Mouse (Mus musculus) heart, embryonic 11.5 days (tissue): ENCODE measurements around the gene Wdtc1. TPM values are rescaled to one million over a fixed set of nuclear protein-coding genes. Genes with fewer than 3 reads are reported as not detected.

Source experiments
- ATAC-seq: fragments of 200-750 bp; cut with Nextera tagmentation; replicated peaks from 2 replicates; pipeline ENCODE4 v1.8.0; 2017; ENCODE audit warnings: moderate library complexity; ENCODE audit not compliant: insufficient number of reproducible peaks, low FRiP score, low TSS enrichment
- H3K27ac ChIP-seq: fragments of 300-500 bp; sonication (generic); 2 replicates; pipeline ENCODE4 v1.5.1; 2014; ENCODE audit warnings: mild to moderate bottlenecking, low read depth, low read length
- H3K27me3 ChIP-seq: fragments of 300-500 bp; sonication (generic); 2 replicates; pipeline ENCODE4 v1.6.1; 2014; ENCODE audit warnings: mild to moderate bottlenecking, low read length, mixed read lengths; ENCODE audit not compliant: control insufficient read depth, insufficient read depth
- H3K36me3 ChIP-seq: fragments of 300-500 bp; sonication (generic); 2 replicates; pipeline ENCODE4 v1.6.1; 2014; ENCODE audit warnings: mild to moderate bottlenecking, low read length, moderate library complexity, mixed read lengths; ENCODE audit not compliant: control insufficient read depth, insufficient read depth
- H3K4me1 ChIP-seq: fragments of 300-500 bp; sonication (generic); 2 replicates; pipeline ENCODE4 v1.6.1; 2014; ENCODE audit warnings: low read length; ENCODE audit not compliant: control insufficient read depth, insufficient read depth
- H3K4me2 ChIP-seq: fragments of 300-500 bp; sonication (generic); 2 replicates; pipeline ENCODE4 v1.6.1; 2014; ENCODE audit warnings: mild to moderate bottlenecking, moderate library complexity
- H3K4me3 ChIP-seq: fragments of 300-500 bp; sonication (generic); 2 replicates; pipeline ENCODE4 v1.5.1; 2014; ENCODE audit warnings: low read depth, low read length
- H3K9ac ChIP-seq: fragments of 300-500 bp; sonication (generic); 2 replicates; pipeline ENCODE4 v1.6.1; 2014; ENCODE audit warnings: mild to moderate bottlenecking, low read depth, low read length, moderate library complexity
- H3K9me3 ChIP-seq: fragments of 300-500 bp; sonication (generic); replicated peaks from 2 replicates; pipeline ENCODE4 v1.6.1; 2016; ENCODE audit warnings: low read length; ENCODE audit not compliant: control insufficient read depth
- WGBS: fragments of 180-500 bp; shearing (Covaris S2); extraction: QIAGEN DNeasy Blood & Tissue Kit; methylation state at CpG from one replicate; pipeline ENCODE4 v1.1.7; 2014; ENCODE audit not compliant: insufficient replicate concordance; 5-methylcytosine and 5-hydroxymethylcytosine counted together
- polyA plus RNA-seq: library from polyadenylated mRNA; unstranded; fragments of >200 nt; fragmentation: Nextera tagmentation; extraction: Ambion mirVana; gene quantifications from 2 replicates; pipeline ENCODE4 v1.2.1, GENCODE M21; 2014

The Wdtc1 gene
- polyA plus RNA-seq, 1 experiment from 2014 or later, result 13.3 TPM

DNA sequence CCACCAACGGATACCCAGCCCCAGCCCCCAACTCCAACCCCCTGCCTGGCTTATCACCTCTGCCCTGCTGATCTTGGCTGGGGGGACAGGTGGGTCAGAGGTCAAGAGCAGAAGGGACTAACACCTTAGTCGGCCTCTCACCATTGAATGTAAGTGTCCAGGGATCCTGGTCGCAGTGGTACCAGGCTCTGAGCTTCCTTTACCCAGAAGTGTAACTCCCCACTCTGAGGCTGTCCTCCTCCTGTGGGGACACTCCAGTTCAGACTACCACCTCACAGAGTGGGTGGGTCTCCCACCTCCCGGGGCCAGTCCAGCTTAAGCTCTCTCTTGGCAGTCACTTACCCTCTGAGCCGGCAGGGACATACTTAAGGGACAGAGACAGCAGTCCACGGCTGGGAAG lies 97.9 kb downstream of the Wdtc1 start:
- ATAC-seq, result no peak
- Histone ChIP-seq H3K4me1 (peaks cover 15% of the 10 kb centered on the region), H3K27me3 (peaks cover 69% of the 10 kb centered on the region), H3K4me3 (no peak overlapping the region), H3K9me3 (no peaks in the 10 kb centered on the region), H3K36me3 (no peaks in the 10 kb centered on the region), H3K9ac (no peak overlapping the region), H3K27ac (no peak overlapping the region), H3K4me2 (no peak overlapping the region)
- 45% methylated on average over 6 of the region's 6 CpGs for WGBS

DNA sequence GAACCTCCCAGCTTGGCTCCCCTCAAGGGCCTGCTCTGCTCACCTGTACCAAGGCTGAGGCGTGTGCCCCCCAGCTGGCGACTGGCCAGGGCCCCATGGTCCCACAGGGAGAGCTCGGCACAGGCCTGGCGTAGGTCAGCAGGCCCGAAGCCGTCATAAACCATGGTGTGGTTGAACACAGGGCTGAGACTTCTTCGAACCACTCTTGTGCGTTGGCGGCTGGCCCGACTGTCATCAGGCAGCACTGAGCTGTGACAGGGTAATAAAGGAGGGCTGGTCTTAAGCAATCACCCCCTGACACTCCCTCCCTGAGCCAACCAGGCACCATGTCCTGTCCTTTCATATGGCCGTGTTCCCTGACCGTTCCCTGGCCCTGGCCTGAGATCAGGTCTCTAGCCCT lies 99.9 kb downstream of the Wdtc1 start:
- Histone ChIP-seq H3K4me1 (peaks cover 15% of the 10 kb centered on the region), H3K27ac (no peak overlapping the region), H3K9me3 (no peaks in the 10 kb centered on the region), H3K4me3 (no peak overlapping the region), H3K4me2 (no peak overlapping the region), H3K9ac (no peak overlapping the region), H3K27me3 (peaks cover 82% of the 10 kb centered on the region), H3K36me3 (no peaks in the 10 kb centered on the region)
- 79% methylated on average over 12 of the region's 12 CpGs for WGBS
- no peak for ATAC-seq

DNA sequence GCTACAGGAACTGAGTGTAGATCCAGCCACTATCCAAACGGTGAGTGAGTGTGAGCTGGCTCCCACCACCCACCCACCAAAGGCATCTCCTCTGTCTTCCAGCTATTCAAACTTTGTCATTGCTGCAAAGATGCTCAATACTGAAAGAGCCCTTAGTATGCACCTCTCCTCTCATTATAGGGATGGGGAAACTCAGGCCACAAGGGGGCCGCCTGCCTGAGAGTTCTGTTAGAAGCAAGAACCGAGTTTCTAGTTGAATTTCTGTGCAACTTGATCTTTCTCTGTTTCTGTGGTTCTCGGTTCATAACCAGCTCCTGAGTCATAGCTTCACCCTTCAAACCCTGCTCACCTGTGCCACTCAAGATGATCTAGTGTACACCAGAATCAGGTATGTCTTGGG lies 101.2 kb downstream of the Wdtc1 start:
- no peak overlapping the region for H3K27ac ChIP-seq
- H3K9ac ChIP-seq, result no peak overlapping the region
- H3K9me3 ChIP-seq, result no peaks in the 10 kb centered on the region
- H3K4me1 ChIP-seq, result peaks cover 18% of the 10 kb centered on the region
- no peaks in the 10 kb centered on the region for H3K36me3 ChIP-seq
- H3K4me3 ChIP-seq, result no peak overlapping the region
- H3K4me2 ChIP-seq, result no peak overlapping the region
- 35% methylated on average over 4 of the region's 4 CpGs for WGBS
- H3K27me3 ChIP-seq, result peaks cover 84% of the 10 kb centered on the region
- ATAC-seq, result no peak

DNA sequence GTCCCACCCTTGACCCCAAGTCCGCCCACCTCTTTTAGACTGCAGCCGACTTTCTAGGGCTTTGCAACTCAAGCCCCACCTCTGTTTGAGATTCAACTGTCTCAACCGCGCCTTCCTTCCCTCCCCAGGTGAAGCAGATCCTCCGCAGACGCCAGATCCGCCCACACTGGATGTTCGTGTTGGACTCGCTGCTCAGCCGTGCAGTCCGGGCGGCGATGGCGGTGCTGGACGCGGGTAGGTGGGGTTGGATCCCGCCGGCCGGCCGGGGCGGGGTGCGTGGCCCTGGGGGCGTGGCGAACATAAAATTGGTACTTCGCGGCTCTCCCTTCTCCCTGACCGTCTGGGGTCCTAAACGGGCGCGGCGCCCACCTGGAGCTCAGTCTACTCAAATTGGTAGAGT lies 102.1 kb downstream of the Wdtc1 start:
- Histone ChIP-seq H3K36me3 (no peaks in the 10 kb centered on the region), H3K4me3 (peak overlapping the region; percentile 39), H3K4me2 (peak overlapping the region; percentile 69), H3K4me1 (peaks cover 18% of the 10 kb centered on the region), H3K27ac (no peak overlapping the region), H3K9me3 (no peaks in the 10 kb centered on the region), H3K27me3 (peaks cover 82% of the 10 kb centered on the region), H3K9ac (peak overlapping the region; percentile 29; the same call in 1 of the 2 replicates)
- no peak for ATAC-seq
- WGBS, result 3% methylated on average over 31 of the region's 31 CpGs

DNA sequence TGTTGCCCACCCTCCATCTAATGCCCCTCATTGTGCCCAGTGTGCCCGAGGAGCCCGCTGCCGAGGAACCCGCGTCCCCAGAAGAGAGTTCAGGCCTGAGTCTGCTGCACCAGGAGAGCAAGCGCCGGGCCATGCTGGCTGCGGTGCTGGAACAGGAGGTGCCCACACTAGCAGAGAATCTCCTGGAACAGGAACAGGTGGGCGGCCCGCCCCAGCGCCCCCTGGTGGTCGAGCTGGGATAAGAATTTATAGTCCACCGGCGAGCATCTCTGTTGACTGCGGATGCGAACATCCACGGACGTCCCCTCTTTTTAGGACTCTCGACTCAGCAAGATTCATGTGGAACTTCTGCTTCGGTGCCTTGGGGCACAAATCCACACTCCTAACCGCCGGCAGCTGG lies 102.7 kb downstream of the Wdtc1 start:
- H3K4me2 ChIP-seq, result peak overlapping the region; percentile 69
- H3K36me3 ChIP-seq, result no peaks in the 10 kb centered on the region
- WGBS, result 3% methylated on average over 22 of the region's 22 CpGs
- peaks cover 82% of the 10 kb centered on the region for H3K27me3 ChIP-seq
- H3K27ac ChIP-seq, result no peak overlapping the region
- H3K9me3 ChIP-seq, result no peaks in the 10 kb centered on the region
- peak overlapping the region; percentile 39 for H3K4me3 ChIP-seq
- no peak for ATAC-seq
- H3K4me1 ChIP-seq, result peaks cover 18% of the 10 kb centered on the region
- no peak overlapping the region for H3K9ac ChIP-seq

DNA sequence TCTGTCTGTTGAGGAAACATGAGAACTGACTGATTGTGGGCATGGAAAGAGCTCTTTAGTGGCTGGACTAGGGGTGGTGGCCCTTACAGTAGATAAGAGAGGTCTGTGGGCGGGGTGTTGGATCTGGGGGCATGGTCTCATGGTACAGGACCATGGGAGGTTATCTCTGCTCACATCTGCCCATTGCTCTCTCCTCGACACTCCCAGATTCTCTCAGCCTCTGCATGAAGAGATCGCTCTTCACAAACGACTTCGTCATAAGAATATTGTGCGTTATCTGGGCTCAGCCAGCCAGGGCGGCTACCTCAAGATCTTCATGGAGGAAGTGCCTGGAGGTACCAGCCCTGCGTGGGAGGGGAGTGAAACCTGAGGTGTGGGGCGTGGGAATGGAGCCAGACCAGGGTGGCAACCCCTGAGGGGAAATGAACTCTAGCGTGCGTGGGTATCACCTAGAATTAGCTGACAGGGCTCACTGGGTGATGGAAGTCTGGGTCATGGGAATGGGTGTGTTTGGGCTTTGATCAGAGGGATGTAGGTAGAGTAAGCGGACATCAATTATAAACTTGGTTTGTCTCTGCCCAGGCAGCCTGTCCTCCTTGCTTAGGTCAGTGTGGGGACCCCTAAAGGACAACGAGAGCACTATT lies 105.4 kb downstream of the Wdtc1 start:
- Histone ChIP-seq H3K4me3 (no peak overlapping the region), H3K9ac (no peak overlapping the region), H3K27ac (no peak overlapping the region), H3K9me3 (no peaks in the 10 kb centered on the region), H3K27me3 (peaks cover 85% of the 10 kb centered on the region), H3K4me2 (no peak overlapping the region), H3K4me1 (peaks cover 22% of the 10 kb centered on the region), H3K36me3 (no peaks in the 10 kb centered on the region)
- no peak; the same call in 1 of the 2 replicates for ATAC-seq
- WGBS, result 56% methylated on average over 13 of the region's 13 CpGs

DNA sequence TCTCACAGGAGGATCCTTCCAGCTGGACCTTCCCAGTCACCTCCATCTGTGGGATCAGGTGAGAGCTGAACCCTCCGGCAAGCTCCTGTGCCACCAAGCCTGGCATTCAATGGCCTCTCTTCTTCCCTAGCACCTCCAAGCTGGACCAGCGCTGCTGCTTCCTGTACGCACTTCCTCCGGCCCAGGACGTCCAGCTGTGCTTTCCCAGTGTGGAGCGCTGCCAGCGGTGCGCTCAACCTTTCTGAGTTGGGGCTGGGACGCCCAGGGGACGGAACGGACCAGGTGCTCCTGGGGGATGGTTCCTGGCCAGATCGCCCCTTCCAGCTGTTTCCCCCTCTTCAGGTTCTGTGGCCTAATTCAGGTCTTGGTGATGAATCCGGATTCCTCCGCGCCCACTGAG lies 106.2 kb downstream of the Wdtc1 start:
- H3K9ac ChIP-seq, result no peak overlapping the region
- no peak overlapping the region for H3K4me2 ChIP-seq
- peaks cover 86% of the 10 kb centered on the region for H3K27me3 ChIP-seq
- no peaks in the 10 kb centered on the region for H3K36me3 ChIP-seq
- H3K4me3 ChIP-seq, result no peak overlapping the region
- no peak for ATAC-seq
- WGBS, result 23% methylated on average over 15 of the region's 15 CpGs
- no peak overlapping the region for H3K27ac ChIP-seq
- H3K4me1 ChIP-seq, result peaks cover 22% of the 10 kb centered on the region
- no peaks in the 10 kb centered on the region for H3K9me3 ChIP-seq

DNA sequence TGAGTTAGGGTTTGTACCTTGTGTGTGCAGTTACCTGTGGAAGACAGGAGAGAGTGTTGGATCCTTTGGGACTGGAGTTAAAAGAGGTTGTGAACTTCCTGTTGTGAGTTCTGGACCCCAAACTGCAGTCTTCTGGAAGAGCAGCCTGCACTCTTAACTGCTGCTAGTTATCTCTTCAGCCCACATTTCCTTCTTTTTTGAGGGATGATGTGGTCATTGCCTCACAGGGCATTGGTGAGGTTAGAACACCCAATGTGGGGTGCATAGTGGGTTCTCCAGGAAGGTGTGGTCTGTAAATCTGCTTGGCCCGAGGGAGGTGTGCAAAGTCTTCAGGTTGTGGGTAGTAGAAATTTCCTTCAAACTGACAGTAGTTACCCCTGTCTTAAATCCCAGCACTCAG lies 109.0 kb downstream of the Wdtc1 start:
- 66% methylated on average over 1 of the region's 1 CpGs for WGBS
- H3K4me2 ChIP-seq, result no peak overlapping the region
- H3K4me3 ChIP-seq, result no peak overlapping the region
- peaks cover 61% of the 10 kb centered on the region for H3K27me3 ChIP-seq
- ATAC-seq, result no peak
- peaks cover 18% of the 10 kb centered on the region for H3K4me1 ChIP-seq
- H3K36me3 ChIP-seq, result no peaks in the 10 kb centered on the region
- H3K9me3 ChIP-seq, result no peaks in the 10 kb centered on the region
- no peak overlapping the region for H3K9ac ChIP-seq
- no peak overlapping the region for H3K27ac ChIP-seq

DNA sequence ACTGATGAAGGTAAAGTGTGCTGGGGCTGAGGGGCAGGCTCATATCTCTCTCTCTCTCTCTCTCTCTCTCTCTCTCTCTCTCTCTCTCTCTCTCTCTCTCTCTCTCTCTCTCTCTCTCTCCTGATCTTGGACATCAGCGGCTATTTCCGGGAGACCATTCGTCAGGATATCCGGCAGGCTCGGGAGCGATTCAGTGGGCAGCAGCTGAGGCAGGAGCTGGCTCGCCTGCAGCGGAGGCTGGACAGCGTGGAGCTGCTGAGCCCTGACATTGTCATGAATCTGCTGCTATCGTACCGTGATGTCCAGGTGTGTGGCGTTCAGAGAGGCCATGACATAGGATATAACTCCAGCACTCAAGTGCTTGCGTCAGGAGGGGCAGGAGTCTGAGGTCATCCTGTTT lies 109.7 kb downstream of the Wdtc1 start:
- Histone ChIP-seq H3K4me1 (peaks cover 18% of the 10 kb centered on the region), H3K9me3 (no peaks in the 10 kb centered on the region), H3K27ac (no peak overlapping the region), H3K27me3 (peaks cover 57% of the 10 kb centered on the region), H3K9ac (no peak overlapping the region), H3K4me2 (no peak overlapping the region), H3K4me3 (no peak overlapping the region), H3K36me3 (no peaks in the 10 kb centered on the region)
- 37% methylated on average over 13 of the region's 13 CpGs for WGBS
- ATAC-seq, result no peak
